Mouse (Mus musculus) small intestine, adult 2 months (tissue): Measurements from ENCODE around the gene Grasp.

Experiments used
- CTCF ChIP-seq: fragments of 200-500 bp; IDR thresholded peaks from 2 replicates; pipeline ENCODE4 v1.5.1; 2012; ENCODE audit warnings: low read depth, mild to moderate bottlenecking, control low read depth, inconsistent platforms, low read length, moderate library complexity, mixed read lengths; ENCODE audit not compliant: insufficient replicate concordance, insufficient read length; ENCODE audit errors: extremely low read depth
- POLR2A ChIP-seq: fragments of 200-500 bp; IDR thresholded peaks from 2 replicates; pipeline ENCODE4 v1.6.1; 2012; ENCODE audit warnings: low read depth, mild to moderate bottlenecking, control low read depth, inconsistent platforms, low read length, moderate library complexity

DNA sequence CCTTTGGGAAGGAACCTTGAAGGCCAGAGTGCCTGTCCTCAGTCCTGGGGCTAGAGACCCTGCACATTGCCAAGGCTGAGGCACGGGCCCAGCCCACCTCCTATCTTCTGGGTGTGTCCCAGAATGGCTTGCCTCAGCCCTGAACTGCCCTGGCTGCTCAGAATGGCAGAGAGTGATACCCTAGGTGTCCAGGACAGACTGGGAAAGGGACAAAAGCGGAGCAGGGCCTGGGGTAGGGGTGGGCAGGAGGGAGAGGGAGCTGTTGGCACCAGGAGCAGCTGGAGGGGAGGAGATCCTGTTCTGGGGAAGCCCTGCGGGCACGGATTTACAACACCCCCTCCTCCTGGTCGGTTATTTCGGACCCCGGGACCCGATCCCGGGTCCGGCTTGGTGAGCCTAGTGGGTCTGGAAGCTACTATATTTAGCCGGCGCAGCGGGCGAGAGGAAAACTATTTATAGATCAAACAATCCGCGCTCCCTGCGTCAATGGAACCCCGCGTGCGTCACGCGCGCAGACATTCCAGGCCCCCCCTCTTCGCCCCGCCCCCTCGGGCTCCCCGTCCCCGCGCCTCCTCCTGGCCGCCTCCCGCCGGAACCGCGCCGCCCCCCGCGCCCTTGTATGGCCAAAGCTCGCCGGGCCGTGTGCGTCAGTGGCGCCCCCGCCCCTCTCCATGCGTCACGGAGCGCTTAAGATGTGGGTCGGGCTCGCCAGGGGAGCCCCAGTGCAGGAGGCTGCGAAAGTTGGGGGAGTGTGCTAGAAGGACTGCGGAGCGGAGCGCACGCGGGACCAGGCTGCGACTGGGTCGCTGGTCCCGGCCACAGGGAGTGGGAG is 42.4 kb downstream of the Grasp start:
- no peak for TF ChIP-seq CTCF
- TF ChIP-seq POLR2A = peak; percentile 55; the same call in 1 of the 2 replicates
